Mouse (Mus musculus) thymus, postnatal 0 days (tissue): Measurements from ENCODE around the gene Slc6a8. TPM values are rescaled to one million over a fixed set of nuclear protein-coding genes. Genes with fewer than 3 reads are reported as not detected.

Experiments used
- DNase-seq: peaks from one replicate; pipeline ENCODE4 v3.0.0-alpha.2; 2015; ENCODE audit warnings: low spot score
- polyA plus RNA-seq: library from polyadenylated mRNA; unstranded; fragments of >200 nt; fragmentation: Nextera tagmentation; extraction: Ambion mirVana; gene quantifications from 2 replicates; pipeline ENCODE4 v1.2.1, GENCODE M21; 2015

Slc6a8 gene
- polyA plus RNA-seq = 5.1 TPM in 2 replicates

DNA sequence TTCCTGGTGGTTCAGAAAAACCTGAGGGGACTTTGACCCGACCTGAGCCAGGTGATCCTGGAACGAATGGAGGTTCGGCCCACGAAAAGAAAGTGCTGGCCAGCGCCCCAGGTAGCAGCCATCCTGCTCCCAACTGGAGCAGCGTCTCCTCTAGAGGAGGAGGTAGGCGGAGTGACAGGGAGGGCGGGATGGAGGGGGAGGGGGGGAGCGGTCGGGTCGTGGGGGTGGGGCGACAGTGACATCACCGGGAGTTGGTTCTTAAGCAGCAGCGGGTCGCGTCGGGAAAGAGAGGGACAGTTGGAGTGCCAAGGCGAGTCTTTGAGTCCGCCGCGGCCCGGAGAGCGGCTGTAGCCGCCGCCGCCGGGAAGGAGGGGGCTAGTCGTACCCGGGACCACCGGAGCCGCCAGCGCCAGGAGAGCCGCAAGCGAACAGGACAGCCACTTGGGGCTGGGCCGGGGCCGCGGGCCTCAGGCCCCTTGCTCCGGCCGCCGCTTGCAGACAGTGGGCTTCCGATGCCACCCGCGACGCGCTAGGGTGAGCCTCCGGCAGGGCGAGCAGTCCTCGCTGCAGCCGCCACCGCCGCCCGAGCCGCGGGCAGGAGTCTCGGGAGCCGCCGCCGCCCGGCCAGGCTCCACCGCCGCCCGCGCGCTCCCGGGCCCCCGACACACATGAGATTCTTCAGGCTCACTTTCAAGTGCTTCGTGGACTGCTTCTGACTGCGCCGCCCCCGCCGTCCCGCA is at the start of gene Slc6a8:
Gene Slc6a8 (plus strand): TSS at position 272 of the 740 bp plus-strand sequence.
- DNase-seq = peak; percentile 6

DNA sequence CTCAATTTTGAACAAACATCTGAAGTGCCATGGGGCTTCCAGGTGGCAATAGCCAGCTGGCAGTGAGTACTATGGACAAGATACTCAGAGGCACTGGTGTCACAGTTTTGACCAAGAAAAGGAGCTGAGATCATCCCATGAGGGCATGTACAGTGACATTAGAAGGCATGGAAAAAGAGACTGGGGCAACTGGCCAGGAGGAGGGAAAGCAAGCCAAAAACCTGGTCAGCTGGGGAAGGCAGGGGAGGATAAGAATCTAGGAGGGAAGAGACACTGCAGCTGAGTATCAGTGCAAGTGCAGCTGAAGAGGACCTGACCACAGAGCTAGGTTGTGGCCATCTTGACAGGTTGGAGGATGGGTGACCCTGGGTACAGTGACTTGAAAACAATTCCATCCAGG is 46.0 kb upstream of the Slc6a8 start:
- DNase-seq = no peak

DNA sequence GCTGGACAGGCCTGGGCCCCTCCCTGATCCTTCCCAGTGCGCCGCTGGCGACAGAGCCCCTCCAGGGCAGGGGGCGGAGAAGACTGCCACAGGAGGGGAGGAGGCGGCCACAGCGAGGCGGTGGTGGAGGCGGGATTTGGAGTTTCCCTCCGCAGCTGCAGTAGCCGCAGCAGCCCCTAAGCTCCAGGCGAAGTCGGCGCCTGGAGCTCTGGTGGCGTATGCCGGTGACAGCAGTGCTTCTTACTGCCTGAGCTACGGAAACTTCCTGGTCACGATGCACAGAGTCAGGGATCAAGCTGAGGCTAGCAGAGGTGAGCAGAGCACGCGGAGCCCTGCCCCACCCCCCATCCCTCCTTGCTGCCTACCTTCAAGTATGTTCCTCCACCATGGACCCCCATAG is 37.5 kb upstream of the Slc6a8 start:
- DNase-seq = peak; percentile 13

DNA sequence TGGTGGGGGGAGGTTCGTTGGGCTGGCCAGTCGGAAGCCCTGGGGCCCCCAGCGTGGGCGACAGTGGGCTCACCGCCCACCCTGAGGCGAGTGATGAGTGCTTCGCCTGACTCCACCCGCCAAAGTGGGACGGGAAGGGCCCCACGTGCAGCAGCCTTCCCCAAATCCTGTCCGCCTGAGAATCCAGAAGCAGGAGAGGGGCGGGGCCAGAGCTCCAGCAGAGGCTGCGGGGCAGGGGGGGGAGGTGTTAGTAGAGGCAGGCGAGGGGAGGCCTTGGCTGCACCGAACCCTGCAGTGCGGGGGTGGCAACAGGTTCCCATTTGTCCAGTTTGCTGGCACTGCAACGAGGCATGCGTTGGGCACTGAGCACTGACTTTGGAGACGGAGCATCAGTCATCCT is 35.5 kb upstream of the Slc6a8 start:
- DNase-seq = no peak

DNA sequence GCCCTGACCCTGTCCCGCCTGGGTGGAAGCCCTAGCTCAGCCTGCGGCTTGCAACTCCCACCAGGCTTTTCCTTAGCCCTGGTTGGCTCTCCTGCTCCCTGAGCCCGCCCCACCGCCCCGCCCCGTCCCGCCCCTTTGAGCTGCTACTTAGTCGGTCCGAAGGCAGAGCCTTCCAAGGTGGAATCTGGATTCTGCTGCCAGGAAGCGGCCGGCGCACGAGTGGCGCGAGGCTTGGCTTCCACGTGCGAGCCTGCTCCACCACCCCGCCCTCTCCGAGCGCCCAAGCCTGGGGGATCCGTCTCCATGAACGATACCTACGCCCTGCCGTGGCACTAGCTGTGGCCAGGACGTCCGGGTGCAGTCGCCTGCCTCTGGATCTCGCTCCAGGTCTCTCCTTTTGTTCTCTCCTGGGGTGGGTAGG is 33.7 kb upstream of the Slc6a8 start, which contains the start of gene Dusp9:
Gene Dusp9 (plus strand): TSS at position 165 of the 421 bp plus-strand sequence.
- DNase-seq = peak; percentile 10

DNA sequence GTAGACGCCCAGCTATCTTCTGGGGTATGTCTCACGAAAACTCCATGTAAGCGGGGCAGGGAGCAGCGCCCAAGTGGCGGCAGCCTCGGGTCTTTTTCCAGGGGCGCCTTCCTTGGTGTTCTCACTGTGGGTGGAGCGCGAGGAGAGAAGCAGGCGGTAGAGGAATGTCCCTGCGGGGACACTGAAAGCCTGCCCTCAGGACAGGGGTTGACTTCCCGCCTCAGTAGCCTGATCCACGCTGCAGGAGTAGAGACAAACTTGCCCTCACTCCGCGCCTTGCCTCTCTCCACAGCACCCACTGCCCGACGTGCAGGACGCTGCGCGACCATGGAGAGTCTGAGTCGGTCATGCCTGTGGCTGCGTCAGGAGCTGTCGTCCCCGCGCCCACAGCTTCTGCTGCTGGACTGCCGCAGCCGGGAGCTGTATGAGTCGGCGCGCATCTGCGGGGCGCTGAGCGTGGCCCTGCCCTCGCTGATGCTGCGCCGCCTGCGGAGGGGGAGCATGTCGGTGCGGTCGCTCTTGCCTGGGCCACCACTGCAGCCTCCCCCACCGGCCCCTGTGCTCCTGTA is 33.0 kb upstream of the Slc6a8 start:
- no peak for DNase-seq

DNA sequence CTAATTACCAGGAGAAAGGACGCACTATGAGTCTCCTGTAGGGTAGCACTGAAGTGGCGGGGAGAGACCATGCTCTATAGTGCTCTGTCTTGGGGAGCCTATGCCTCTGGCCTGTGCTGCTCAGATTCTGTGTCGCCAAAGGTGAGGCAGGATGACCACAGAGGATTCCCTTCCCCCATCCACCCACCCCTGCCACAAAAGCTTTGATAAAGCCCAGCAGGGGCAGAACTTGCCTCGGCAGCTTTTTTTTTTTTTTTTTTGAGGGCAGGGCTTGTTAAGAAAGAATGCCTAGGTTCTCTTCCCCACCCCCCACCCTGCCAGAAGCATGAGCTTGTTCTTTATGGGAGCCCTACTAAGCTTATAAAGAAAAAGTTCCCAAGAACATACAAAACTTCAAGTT is 27.8 kb upstream of the Slc6a8 start:
- no peak for DNase-seq

DNA sequence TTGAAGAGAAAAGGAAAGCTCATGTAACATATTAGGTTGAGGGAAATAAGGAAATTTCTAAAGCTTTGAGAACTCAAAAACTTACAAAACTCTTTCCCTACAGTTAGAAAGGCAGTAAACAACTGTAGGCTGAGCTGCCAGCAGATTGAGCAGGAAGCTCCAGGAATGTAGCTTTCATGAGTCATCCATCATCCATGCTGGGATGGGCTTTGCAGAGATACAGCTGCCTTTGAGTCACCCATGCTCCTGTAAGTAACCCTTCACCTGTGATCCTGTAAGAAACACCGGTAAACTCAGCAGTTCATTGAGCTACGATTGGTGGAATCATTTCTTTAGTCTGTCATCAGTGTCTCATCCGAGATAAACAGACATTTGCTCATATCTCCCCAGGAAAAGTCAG is 22.1 kb upstream of the Slc6a8 start:
- no peak for DNase-seq

DNA sequence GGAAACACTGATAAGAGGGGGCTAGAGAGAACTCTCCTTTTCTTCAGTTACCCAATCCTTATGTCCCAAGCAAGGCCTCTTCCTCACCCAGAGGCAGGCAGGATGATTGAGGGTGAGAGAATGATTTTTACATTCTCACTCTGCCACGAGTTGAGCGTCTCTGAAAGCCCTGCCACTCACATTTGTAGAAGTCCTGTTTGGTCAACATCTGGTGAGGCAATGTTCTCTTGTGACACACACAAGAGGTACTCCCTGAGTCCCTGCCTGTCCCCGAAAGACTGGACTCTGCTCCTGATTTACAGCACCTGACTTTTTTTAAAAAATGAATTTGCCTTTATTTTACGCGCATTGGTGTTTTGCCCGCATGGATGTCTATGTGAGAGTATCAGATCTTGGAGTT is 19.6 kb upstream of the Slc6a8 start:
- no peak for DNase-seq

DNA sequence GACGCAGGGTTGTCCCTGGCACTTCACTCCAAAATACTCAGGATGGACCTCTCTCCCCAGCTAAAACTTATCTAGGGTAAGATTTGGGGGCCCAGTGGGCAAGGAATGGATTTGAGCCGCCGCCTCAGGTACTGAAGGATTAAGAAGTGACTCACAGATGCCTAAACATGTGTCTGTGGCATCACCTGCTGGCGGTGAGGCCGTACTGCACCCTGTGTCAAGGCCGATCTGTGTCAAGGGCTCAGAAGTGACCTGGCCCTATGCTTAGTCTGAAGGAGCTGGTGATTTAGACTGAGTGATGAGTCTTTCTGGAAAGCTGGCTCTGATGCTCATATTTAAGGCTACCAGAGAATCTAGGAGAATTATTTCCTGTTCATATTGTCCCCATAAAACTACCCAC is 18.8 kb upstream of the Slc6a8 start:
- peak; percentile 70 for DNase-seq

DNA sequence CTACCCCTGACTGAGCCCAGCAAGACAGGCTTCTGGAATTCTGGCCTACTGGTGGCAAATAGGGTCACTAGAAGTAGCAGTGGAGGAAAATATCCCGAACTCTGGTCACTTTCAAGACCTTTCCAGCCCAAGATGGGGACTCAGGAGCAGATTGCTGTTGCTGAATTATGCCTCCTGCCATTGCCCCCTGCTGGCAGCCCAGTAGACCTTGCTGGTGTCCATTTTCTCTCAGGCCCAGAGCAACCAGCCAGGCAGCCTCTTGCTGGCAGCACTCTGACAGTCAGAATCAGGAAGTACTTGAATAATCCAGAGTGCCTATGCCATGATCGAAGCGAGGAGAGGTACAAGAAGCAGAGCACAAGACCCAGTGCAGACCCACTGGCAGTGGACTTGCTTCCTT is 17.4 kb upstream of the Slc6a8 start:
- DNase-seq = peak; percentile 47

DNA sequence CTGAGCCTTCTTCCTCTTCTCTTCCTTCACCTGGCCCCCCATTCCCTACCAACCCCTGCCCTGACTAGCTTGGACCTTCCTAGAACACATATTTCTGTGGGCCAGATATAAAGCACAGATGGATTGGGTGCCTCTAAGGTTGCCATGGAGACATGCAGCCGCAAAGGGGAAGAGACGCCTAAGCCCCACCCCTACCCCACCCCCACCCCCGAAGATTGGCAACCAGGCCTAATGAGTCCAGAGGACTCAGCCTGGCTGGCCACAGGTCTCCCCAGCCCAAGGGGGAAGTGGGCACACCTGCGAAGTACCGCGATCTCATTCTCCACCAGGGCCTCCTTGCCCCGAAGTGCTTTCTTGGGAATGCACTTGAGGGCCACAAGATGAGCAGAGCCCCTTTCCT is 14.6 kb upstream of the Slc6a8 start:
- no peak for DNase-seq

DNA sequence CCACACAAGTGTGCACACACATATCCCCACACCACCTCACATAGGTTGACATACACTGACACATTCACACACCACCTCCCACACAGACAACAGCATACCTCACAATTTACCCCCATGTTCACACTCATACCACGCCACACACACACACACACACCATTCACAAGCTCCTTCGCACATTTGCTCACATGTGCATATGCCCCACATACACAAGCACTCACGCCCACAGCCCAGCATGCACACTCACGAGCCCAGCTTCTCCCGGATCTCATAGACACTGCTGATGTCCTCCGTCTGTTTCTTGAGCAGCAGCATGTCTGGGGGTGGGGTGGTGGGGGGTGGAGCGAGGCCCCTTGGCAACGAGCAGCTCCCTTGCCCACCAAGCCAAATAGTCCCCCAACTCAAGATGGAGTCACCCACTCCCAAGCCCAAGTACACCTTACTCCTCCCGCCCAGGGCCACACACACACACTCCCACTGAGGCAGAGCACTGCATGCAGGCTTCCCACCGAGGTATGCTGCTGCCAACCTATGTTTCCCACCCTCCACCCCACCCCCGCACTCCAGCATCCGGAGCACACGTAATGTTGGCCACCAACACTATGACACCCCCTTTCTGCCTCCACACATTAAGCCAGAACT is 13.9 kb upstream of the Slc6a8 start:
- peak; percentile 7 for DNase-seq

DNA sequence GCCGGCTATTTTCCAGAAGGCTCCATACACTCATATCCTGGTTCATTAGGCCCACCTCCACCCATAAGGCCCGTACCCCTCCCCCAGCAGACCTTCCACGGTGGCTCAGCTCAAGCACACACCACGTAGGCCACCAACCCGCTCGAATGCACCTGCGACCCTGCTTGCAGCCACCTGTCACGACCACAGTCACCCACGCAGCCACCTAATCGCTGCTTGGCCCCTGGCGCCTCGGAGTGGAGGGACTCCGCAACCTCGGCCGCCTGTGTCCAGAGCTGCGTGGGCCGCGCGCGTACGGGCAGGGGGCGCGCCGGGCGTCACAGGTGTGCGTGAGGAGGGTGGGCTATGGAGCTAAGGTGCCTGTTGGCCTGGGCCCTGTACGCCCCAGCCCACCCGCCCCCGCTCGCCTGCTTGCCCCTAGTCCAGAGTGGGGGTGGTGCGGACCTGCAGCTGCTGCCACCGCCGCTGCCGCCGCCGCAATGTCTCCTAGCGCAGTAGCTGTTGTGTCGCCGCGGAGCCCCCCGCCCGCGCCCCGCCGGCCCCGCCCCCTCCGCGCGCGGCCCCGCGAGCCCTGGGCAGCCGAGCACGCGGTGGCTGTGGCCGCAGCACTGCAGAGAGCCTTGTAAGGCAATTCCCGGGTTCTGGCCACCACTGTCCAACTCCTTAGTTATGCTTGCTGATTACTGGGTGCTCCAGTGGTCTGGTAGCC is 13.2 kb upstream of the Slc6a8 start, which contains the start of gene Pnck:
Gene Pnck (minus strand): TSS at position 543 of the 709 bp plus-strand sequence.
- DNase-seq = peak; percentile 7

DNA sequence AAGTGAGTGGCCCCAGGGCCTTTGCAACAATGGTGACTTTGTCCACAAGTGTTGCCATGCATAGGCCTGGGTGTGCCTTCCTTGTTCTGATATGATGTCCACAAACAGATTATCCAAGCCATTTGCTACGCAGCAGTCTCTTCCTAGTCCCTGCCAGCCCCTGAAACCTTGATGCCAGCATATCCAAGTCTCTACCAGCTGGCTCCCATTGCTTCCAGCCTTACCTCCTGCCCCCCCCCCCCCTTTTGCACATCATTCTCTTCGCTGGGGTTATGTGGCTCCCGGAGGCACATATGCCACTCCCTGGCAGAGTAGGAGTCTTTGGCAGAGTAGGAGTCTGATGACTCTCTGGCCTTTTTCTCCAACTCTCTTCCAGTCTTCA is 12.7 kb upstream of the Slc6a8 start:
- DNase-seq = no peak

DNA sequence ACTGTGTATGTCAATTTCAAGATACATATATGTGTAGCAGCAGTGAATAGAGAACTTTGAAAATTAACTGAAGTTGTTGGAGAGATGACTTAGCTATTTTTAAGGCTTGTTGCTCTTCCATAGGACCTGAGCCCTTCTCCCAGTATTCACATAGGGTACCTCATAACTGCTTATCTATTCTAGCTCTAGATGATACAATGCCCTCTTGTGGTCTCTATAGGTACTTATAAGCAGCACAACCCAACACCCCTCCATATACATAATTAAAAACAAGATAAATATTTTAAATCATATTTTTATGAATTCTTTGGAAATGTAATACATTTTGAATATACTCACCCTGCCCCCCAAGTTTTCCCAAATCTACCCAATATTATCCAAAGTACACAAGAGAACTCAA is 9.8 kb upstream of the Slc6a8 start:
- peak; percentile 27 for DNase-seq

DNA sequence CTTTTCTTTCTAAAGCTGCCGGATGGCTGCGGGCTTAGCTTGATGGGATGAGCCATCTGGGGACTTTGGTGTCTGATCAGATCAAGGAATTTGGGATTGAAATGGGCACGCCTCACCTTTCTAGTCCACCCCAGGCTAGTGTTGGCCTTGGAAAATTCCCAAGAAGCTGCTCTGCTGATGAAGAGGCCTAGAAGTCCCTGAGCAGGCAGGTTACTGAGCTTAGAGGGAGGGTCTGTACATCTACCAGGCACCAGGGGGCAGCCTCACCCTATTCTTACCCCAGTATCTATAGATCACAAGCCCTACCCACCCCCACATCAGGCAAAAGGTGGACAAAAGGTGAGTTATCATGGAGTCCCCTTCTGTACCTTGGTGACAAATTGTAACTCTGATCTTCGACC is 919 bp upstream of the Slc6a8 start:
- DNase-seq = peak; percentile 61

DNA sequence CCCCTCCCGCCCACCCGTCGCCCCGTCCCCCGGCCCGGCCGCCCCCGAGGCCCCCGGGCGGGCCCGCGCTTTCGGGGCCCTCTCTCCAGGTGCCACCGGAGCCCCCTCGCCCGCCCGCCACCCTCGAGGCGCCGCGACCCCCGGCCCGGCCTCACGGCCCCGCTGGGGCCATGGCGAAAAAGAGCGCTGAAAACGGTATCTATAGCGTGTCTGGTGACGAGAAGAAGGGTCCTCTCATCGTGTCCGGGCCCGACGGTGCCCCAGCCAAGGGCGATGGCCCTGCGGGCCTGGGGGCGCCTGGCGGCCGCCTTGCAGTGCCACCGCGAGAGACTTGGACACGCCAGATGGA is 643 bp downstream of the Slc6a8 start:
- no peak for DNase-seq

DNA sequence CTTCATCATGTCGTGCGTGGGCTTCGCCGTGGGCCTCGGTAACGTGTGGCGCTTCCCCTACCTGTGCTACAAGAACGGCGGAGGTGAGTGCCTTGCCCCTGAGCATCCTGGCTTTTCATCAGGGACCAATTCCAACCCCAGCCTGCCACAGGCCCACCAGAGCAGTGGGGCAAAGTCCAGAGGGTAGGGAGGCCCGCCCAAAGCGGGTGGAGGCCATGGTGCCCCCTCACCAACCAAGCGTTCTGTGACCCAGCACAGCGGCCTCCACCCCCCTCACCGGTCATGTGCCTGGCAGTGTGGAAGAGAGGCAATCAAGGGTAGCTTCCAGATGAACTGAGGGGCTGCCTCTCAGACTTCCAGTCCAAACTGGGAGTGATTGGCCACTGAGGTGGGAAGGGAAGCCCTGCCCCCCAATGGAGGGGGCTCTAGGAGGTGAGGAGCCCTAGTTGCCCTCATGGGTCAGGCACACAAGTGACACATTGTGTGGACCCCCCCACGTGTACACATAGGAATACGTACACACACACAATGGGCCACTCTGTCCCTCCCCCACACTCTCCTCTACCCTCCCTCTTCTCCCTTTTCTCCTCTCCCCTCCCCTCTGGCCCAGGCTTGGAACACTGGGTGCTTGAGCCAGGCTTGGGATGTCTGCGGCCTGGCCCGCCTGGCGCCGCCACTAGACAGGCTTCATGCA is 1.2 kb downstream of the Slc6a8 start:
- DNase-seq = no peak

DNA sequence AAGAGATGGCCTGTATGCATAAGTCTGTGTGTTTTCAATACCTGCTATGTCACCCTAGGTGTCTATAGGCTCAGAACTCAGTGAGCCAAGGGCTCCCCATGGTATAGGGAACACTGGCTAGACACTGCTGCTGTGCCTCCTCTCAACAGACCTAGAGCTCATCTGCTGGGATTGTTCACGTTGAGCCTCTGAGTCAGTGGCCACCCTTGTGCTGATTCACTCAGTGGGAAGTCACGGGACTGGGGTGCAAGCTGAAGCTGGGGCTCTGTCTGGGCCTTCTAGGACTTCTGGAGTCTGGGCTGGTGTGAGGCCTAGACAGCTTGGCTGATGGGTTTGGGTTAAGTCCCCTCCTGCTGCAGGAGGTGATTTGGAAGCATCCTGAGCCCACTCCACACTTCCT is 2.3 kb downstream of the Slc6a8 start:
- no peak for DNase-seq

DNA sequence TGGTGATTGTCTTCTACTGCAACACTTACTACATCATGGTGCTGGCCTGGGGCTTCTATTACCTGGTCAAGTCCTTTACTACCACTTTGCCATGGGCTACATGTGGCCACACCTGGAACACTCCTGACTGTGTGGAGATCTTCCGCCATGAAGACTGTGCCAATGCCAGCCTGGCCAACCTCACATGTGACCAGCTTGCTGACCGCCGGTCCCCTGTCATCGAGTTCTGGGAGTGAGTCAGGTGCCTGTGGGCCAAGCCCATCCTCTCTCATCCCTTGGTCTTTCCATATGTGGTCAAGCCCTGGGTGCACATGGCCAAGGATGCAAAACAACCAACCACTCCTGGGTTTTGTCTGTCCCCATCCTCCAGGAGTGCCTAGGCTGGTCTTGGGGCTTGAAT is 3.7 kb downstream of the Slc6a8 start:
- no peak for DNase-seq
